Mouse (Mus musculus): ENCODE data around the gene Spata5. TPM values are rescaled to one million over a fixed set of nuclear protein-coding genes. Genes with fewer than 3 reads are reported as not detected.
"Not testable (repeated sequence)": the region's sequence is repeated elsewhere in the genome, so short reads cannot be mapped to it uniquely, and the experiment has no call there.

Gene Spata5
- total RNA-seq, 2 experiments from 2014 or later, result 64.1 to 116 TPM

GRCm38 (mm10) chr3:37500939-37501338, 81.2 kb downstream of the Spata5 start:
- peak; percentile 35; the same call in 1 of the 2 replicates for ATAC-seq (replicated peaks; ENCODE audit: poor library complexity, severe bottlenecking)

DNA sequence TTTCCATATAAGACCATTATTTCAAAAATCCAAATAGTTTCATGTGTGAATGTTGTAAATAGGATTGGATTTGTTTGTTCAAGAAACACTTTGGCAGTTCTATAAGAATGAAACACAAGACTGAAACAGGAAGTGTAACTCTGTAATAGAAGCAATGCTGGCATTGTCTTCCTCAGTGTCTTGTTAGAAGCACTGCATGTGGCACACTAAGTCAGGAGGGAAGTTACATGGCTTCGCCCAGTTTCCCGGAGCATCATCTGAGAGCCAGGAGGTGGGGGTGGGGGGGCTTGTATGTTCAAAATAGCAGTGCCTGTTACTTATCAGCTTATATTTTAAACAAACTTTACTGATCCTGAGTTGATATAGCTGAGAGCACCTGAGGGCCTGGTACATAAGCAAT, 82.9 kb downstream of the Spata5 start:
- peak; percentile 90 for ATAC-seq (replicated peaks; ENCODE audit: poor library complexity, severe bottlenecking)

DNA sequence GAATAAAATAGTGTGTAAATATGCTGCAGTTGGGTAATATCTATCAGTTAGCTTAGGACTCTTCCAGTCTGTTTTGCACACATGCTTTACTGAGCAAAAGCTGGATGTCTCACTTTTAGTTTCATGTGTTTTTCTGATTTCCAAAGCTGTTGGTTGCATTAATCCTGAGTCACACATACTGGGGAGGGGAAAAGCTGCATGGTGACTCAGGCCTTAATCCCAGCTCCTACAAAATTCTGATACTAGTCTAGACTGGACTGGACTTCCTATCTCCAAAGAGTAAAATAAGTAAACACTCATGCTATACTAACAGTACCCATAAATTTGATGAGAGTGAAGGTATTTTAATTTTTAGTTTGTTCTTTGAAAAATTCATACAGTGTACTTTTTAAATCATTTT, 84.2 kb downstream of the Spata5 start:
- no peak for ATAC-seq (replicated peaks; ENCODE audit: poor library complexity, severe bottlenecking)

DNA sequence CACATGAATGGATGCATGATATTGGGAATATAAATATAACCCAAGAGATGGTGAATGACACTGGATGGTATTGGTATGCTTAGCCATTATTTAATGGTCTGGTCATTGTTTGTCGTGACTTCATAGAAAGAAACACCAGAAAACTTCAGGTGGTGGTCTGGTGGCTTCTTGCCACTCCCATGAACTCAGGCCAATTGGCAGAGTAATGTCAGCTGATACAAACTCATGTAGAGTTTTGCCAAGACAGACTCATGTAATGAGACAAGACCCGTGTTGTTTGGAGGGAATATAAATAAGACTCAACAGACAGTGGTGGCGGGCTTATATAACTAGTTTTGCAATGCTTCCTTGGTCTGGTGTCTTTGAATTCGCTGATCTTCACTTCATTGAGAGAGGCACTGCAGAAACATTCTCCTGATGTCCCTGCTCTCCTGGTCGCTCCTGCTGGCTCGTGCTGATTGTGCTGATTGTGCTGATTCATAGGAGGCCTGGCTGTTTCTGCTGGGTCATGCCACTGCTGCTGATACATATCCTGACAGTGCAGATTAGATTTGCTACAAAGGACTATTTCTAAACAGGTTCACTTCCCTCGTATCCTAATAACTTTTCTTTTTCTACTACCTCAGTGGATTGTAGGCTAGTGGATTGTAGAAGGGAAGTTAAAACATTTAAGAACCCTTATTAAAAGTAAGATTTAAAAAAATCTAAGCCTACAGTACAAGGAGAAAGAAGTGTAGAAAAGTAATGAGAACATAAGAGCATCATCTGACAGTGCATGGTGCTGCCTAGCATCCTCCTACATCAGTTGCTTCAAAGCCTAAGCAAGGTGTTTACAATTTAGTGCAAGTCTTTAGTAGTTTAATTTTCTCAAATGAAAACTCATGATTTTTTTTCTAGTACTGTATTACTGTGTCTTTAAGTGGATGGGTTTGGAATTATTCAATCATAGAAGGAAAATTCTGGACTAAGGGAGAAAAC, 90.6 kb downstream of the Spata5 start:
- ATAC-seq (replicated peaks; ENCODE audit: poor library complexity, severe bottlenecking), result no peak

DNA sequence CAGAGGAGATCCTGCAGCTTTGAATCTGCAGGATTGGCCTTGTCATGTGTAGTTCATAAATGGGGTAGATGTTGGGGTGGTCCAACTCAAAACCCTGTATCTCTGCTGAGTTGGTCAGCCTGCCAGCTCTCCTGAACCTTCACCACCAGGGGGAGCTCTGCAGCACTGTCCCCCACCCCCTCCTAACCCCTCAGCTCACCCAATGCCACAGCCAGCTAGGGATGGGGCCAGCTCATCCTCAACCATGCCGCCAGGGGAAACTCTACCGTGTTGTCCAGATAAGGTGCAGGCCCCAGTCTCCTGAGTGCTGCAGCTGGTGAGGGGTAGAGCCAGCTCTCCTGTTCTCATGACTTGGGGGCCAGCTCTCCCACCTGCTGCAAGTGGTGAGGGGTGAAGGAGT, 95.8 kb downstream of the Spata5 start:
- peak; percentile 95 for ATAC-seq (replicated peaks; ENCODE audit: poor library complexity, severe bottlenecking)

DNA sequence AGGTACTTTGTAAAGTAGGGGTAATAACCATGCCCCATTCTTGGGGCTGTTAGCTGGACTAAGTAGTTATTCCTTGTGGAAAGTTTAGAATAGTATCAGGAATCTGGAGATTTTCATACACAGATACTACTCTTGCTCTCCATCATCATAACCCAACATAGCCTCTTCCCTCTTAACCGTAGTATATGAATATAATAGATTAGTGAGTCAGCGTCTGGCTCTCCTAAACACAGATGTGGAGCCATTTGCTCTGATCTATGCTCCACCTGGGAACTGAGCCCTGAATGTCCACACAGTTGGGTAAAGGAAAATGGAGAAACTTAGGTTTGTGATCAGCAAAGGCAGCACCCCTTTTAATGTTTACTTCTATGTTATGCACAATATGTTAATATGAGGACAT, 96.7 kb downstream of the Spata5 start:
- ATAC-seq (replicated peaks; ENCODE audit: poor library complexity, severe bottlenecking), result no peak

DNA sequence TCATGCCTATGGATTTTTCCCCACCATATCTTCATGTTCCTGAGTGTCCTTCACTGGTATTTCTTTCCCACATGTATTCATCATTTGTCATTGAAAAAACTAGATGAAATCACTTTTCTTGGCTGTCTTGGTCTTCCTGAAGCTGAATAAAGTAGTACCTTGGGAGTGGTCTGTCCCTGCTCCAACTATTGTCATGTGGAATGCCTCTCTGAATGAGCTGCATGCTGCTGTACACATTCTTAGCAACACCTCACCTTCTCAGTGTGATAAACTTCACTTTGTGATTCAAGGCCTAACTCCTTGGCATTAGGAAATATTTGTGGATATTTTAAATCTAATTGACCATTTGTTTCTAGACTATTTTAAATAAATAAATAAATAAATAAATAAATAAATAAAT, 98.9 kb downstream of the Spata5 start:
- no peak for ATAC-seq (replicated peaks; ENCODE audit: poor library complexity, severe bottlenecking)

DNA sequence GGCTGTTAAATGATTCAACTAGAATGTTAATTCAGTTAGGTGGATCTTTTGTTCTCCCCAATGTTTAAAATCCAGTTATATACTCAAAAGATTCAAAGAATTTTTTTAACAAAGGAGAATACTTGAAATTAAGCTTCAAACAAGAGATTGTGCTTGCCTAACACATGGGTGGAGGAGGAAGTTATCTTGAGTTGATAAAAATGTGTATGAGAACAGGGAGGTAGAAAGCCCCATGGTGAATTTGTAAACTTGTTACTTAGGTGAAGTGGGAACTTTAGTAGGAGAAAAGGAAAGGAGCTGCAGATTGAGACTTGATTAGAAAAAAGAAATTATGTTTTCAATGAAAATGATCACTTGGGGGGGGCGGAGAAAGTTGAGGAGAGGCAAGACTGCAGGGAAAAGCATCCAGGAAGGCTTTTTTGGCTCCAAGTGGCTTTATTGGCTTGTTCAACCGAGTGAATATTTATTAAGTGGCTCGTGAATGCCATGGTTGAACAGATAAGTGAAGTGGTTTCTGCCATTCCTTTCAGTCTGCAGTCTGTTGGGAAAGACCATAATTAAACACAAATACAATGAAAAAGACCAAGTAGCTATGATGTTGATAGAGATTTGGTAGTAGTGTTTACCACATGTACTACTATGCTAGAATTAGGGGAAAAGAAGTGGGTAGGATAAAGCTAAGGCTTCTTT, 100.8 kb downstream of the Spata5 start:
- no peak for ATAC-seq (replicated peaks; ENCODE audit: poor library complexity, severe bottlenecking)

DNA sequence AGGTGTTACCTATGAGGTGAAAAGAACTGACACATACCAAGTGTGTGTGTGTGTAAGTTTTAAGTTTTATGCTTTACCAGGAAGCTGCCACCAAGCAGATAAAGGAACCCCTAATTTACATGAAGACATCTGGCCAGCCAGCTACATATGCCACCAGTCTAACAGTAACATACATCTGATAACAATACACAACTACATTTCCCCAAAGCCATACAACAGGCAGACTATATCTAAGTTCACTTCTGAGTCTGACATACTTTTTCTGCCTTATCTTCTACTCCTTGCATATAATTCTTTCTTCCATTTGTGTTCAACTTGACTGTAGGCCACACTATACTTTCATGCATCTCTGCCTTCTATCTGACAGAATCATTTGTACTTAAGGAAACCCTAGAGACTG, 112.4 kb downstream of the Spata5 start:
- ATAC-seq (replicated peaks; ENCODE audit: poor library complexity, severe bottlenecking), result no peak

GRCm38 (mm10) chr3:37540701-37541100, 121.0 kb downstream of the Spata5 start:
- ATAC-seq (replicated peaks; ENCODE audit: poor library complexity, severe bottlenecking), result not testable (repeated sequence)

GRCm38 (mm10) chr3:37546351-37546750, 126.7 kb downstream of the Spata5 start:
- no peak for ATAC-seq (replicated peaks; ENCODE audit: poor library complexity, severe bottlenecking)

DNA sequence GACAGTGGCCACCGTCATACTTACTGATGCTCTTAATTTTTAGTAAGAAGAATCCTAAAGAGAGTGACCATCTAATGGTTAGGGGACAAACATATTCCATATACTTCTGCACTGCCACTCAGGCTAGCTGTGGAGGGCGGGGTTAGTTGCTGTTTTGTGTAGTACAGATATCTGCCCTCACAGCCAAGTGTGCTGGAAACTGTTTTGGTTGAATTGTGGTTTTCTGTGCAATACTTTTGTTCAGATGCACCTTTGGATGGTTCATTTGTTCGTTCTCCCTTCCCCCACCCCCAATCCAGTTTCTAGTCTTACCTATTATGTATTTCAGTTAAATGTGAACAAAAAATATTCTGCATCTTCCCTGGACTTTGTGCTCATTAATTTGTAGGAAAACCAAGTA, 130.5 kb downstream of the Spata5 start:
- ATAC-seq (replicated peaks; ENCODE audit: poor library complexity, severe bottlenecking), result no peak

DNA sequence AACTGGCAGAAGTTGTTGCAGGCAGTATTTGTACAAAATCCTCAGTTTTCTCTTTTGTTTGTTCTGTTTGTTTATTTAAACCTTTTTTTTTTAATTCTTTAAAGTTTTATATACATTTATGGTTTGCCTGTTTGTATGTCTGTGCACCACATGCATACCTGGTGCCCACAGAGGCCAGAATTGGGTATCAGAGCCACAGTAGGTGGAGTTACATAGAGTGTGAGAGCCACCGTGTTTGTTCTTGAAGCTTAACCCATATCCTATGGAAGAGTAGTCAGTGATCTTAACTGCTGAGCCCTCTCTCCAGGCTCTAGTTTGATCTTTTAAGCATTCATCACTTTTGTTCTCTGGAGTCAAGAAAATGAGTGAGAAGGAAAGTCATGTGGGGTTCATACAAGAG, 130.9 kb downstream of the Spata5 start:
- ATAC-seq (replicated peaks; ENCODE audit: poor library complexity, severe bottlenecking), result no peak

DNA sequence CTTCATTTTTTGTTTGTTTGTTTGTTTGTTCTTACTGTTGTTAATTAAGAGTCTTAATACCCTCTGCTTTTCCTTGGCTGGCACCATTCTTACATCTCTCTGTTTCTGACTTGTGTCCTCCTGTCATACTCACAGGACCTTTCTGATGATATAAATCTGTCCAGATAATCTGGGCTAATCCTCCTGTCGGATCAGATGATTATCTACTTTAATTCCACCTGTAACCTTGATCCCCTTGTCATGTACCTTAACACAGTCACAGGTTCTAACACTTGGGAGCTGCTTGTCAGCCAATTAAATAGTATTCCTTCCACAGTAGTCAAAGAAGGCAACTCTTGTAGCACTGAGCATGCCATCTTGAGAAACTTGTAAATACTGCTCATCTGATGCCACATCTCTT, 131.8 kb downstream of the Spata5 start:
- ATAC-seq (replicated peaks; ENCODE audit: poor library complexity, severe bottlenecking), result no peak

DNA sequence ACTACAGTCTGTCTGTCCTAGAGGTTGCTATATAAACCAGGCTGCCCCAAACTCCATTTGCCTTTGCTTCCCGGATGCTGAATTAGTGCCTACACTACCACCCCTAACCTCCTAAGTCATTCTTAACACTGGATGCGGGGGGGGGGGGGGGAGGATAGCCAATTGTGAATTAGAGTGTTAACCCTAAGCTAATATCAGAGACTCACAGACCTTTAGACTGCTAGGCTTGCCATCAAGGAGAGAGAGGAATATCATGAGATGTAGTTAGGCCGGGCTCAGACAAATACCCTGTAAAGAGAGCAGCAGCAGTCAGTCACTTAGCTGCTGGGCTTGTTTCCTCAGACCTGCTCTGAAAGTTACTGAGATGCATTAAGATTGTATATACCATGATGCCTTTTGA, 132.5 kb downstream of the Spata5 start:
- no peak for ATAC-seq (replicated peaks; ENCODE audit: poor library complexity, severe bottlenecking)

DNA sequence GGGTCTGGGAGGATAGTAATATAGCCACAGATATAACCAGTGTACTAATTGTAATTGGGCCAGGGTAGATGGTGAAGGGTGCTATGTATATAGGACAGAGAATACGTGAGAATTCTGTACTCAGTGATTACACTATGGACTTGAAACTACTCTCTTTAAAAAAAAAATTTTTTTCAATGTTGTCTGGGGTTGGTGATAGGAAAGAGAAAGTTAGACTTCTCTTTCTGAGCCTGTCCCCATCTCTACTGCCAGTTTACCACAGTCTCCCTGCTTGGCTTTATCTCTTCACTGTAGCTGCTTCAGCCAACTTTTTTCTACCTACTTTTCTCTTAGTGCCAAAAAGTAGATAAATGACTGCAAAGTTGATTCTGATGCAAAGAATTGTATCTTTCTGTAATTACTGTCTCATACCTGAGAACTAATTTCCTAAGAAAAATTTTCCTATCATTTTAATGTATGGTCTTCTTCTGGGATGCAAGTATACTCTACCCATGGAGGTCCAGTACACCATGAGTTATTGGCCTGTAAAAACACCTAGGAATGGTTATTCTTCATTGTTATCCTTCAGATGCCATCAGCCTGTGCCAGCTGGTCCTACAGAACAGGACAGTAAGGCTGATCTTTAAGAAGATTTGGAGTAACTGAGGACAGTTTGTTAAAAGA, 133.8 kb downstream of the Spata5 start:
- no peak for ATAC-seq (replicated peaks; ENCODE audit: poor library complexity, severe bottlenecking)

GRCm38 (mm10) chr3:37556412-37557113, 136.9 kb downstream of the Spata5 start:
- peak; percentile 56; the same call in 1 of the 2 replicates for ATAC-seq (replicated peaks; ENCODE audit: poor library complexity, severe bottlenecking)

- no peak for ATAC-seq (replicated peaks; ENCODE audit: poor library complexity, severe bottlenecking)
Observed at GRCm38 (mm10) chr3:37557741-37558479, 138.2 kb downstream of the Spata5 start.

- ATAC-seq (replicated peaks; ENCODE audit: poor library complexity, severe bottlenecking), result no peak
Observed at GRCm38 (mm10) chr3:37559339-37559738, 139.6 kb downstream of the Spata5 start.

DNA sequence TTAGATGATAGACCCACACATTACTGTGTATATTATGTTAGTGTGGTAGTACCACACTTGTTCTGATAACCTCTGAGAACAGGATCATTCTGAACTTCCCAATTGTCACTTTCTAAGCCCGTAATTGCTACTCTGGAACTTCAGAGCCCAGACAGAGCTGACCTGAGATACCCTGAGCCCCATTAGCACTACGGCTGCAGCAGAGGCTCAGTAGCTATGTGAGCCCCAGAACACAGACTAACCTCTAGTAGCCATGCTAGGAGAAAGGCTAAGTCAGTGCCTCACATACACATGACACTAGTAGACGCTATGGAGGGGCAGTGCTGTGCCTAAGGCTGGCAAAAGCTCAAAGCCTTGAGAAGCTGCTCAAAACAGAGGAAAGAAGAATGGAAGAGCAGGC, 141.8 kb downstream of the Spata5 start:
- no peak for ATAC-seq (replicated peaks; ENCODE audit: poor library complexity, severe bottlenecking)
